Mouse (Mus musculus) MEL (cell line): ENCODE data around the gene Tfb1m.

Source experiments
- CTCF ChIP-seq, 3 experiments: IDR thresholded peaks in 2 of 3; conservative IDR thresholded peaks in 1 of 3; 2 replicates each; pipeline ENCODE4 v1.5.1; 2011 to 2012; ENCODE audit warnings: low read length in 3 of 3, low read depth in 2 of 3, mild to moderate bottlenecking in 2 of 3, improper control_type of control experiment in 1 of 3, inconsistent platforms in 1 of 3, mixed read lengths in 1 of 3, moderate library complexity in 1 of 3; ENCODE audit not compliant: control insufficient read depth in 1 of 3, insufficient read depth in 1 of 3, poor library complexity in 1 of 3, severe bottlenecking in 1 of 3
- EP300 ChIP-seq, 2 experiments: IDR thresholded peaks; 2 replicates each; pipeline ENCODE4 v1.6.1; 2011; ENCODE audit warnings: improper control_type of control experiment in 2 of 2, low read length in 2 of 2, low read depth in 1 of 2, mild to moderate bottlenecking in 1 of 2
- GATA1 ChIP-seq: IDR thresholded peaks from 2 replicates; pipeline ENCODE4 v1.6.1; 2011; ENCODE audit warnings: low read depth, low read length, improper control_type of control experiment
- JUND ChIP-seq: IDR thresholded peaks from 2 replicates; pipeline ENCODE4 v1.6.1; 2011; ENCODE audit warnings: low read depth, mild to moderate bottlenecking, improper control_type of control experiment, low read length
- MAFK ChIP-seq: IDR thresholded peaks from 2 replicates; pipeline ENCODE4 v1.6.1; 2011; ENCODE audit warnings: low read depth, mild to moderate bottlenecking, low read length, improper control_type of control experiment, borderline replicate concordance
- MYC ChIP-seq: IDR thresholded peaks from 2 replicates; pipeline ENCODE4 v1.6.1; 2011; ENCODE audit warnings: low read depth, mild to moderate bottlenecking, low read length, improper control_type of control experiment, moderate library complexity
- NELFE ChIP-seq: IDR thresholded peaks from 2 replicates; pipeline ENCODE4 v1.6.1; 2011; ENCODE audit warnings: low read depth, low read length, improper control_type of control experiment
- POLR2A ChIP-seq, 2 experiments: IDR thresholded peaks; 2 replicates each; pipeline ENCODE4 v1.6.1; 2011 to 2012; ENCODE audit warnings: low read length in 2 of 2, mild to moderate bottlenecking in 2 of 2, control low read depth in 1 of 2, improper control_type of control experiment in 1 of 2, low read depth in 1 of 2, moderate library complexity in 1 of 2; ENCODE audit not compliant: control insufficient read depth in 1 of 2, insufficient read depth in 1 of 2, poor library complexity in 1 of 2
- SIN3A ChIP-seq: IDR thresholded peaks from 2 replicates; pipeline ENCODE4 v1.6.1; 2012; ENCODE audit warnings: low read length, improper control_type of control experiment, inconsistent platforms
- SMC3 ChIP-seq: IDR thresholded peaks from 2 replicates; pipeline ENCODE4 v1.6.1; 2011; ENCODE audit warnings: low read depth, low read length, improper control_type of control experiment
- TCF12 ChIP-seq: IDR thresholded peaks from 2 replicates; pipeline ENCODE4 v1.6.1; 2014; ENCODE audit warnings: low read depth, mild to moderate bottlenecking, inconsistent platforms, low read length, improper control_type of control experiment, moderate library complexity
- USF1 ChIP-seq: IDR thresholded peaks from 2 replicates; pipeline ENCODE4 v1.6.1; 2014; ENCODE audit warnings: low read depth, mild to moderate bottlenecking, inconsistent platforms, low read length, improper control_type of control experiment, moderate library complexity

GRCm38 (mm10) chr17:3498580-3498979 is 59.0 kb downstream of the Tfb1m start:
- no peak for TF ChIP-seq CTCF (IDR thresholded peaks at IDR 0.05 in 2 of 3, conservative IDR thresholded peaks at IDR 0.05 in 1 of 3; ENCODE audit: control insufficient read depth in 1 of 3, insufficient read depth in 1 of 3, low read depth in 2 of 3, low read length in 3 of 3, poor library complexity in 1 of 3, severe bottlenecking in 1 of 3)
- no peak for TF ChIP-seq POLR2A (IDR thresholded peaks at IDR 0.05; ENCODE audit: control insufficient read depth in 1 of 2, insufficient read depth in 1 of 2, low read depth in 1 of 2, low read length in 2 of 2, poor library complexity in 1 of 2)
- no peak for TF ChIP-seq USF1
- TF ChIP-seq SIN3A, result no peak
- TF ChIP-seq NELFE, result no peak
- TF ChIP-seq SMC3, result no peak
- TF ChIP-seq EP300 (IDR thresholded peaks at IDR 0.05; ENCODE audit: low read depth in 1 of 2, low read length in 2 of 2), result no peak
- TF ChIP-seq MYC, result no peak
- no peak for TF ChIP-seq MAFK
- no peak for TF ChIP-seq GATA1
- no peak for TF ChIP-seq JUND
- TF ChIP-seq TCF12, result no peak
